Mouse (Mus musculus) erythroblast, embryonic 14.5 days (primary cell): Measurements from ENCODE around the gene Ptprr.

Experiments used
- GATA1 ChIP-seq: IDR thresholded peaks from 2 replicates; pipeline ENCODE4 v1.6.1; 2012; ENCODE audit warnings: low read length, inconsistent platforms, mixed read lengths
- TAL1 ChIP-seq: IDR thresholded peaks from 3 replicates; pipeline ENCODE4 v1.6.1; 2012; ENCODE audit warnings: low read length, inconsistent platforms, mixed read lengths

GRCm38 (mm10) chr10:116288130-116288529, 270.1 kb downstream of the Ptprr start:
- TF ChIP-seq GATA1 (no peak), TAL1 (no peak)
